ENCODE assay signal across 16 mouse cellular contexts in genomic region chr17:90060168-90060567, GRCm38 (mm10).
DNase-seq lines count a peak whose midpoint lies in the region; ATAC-seq and TF ChIP-seq lines count a peak whose summit lies in the region.
"Had no signal": no experiment of that assay in that cellular context is flagged by ENCODE, and none has a peak within 500 bp of the region (broad histone marks: within the 10 kb centered on the region; RNA-seq: fewer than 3 reads in every experiment).

No protein-coding gene starts in this region.

- 43% methylated on average over 3 of the region's 3 CpGs for WGBS in forebrain, embryonic 16.5 days
- WGBS in forebrain, postnatal 0 days, result 35% methylated on average over 3 of the region's 3 CpGs
- 43% methylated on average over 3 of the region's 3 CpGs for WGBS in hindbrain, embryonic 13.5 days
- WGBS in large intestine, adult 2 months, result 5% methylated on average over 3 of the region's 3 CpGs

- no peak overlapping the region for H3K4me3 ChIP-seq in forebrain, embryonic 16.5 days (replicated peaks; ENCODE audit: low read length)
- no peak overlapping the region for H3K4me3 ChIP-seq in forebrain, postnatal 0 days (ENCODE audit: low read depth, low read length)
- no peak overlapping the region for H3K4me3 ChIP-seq in hindbrain, embryonic 13.5 days
- H3K4me3 ChIP-seq: kidney, embryonic 15.5 days; limb, embryonic 15.5 days had no signal

- no peak for ATAC-seq in forebrain, embryonic 16.5 days
- ATAC-seq in forebrain, postnatal 0 days, result no peak
- ATAC-seq in hindbrain, embryonic 13.5 days (ENCODE audit: low FRiP score), result no peak
- ATAC-seq: liver, postnatal 0 days had no signal

- no peak overlapping the region for H3K4me2 ChIP-seq in forebrain, embryonic 16.5 days (ENCODE audit: low read length)
- H3K4me2 ChIP-seq in forebrain, postnatal 0 days (ENCODE audit: low read depth), result no peak overlapping the region
- H3K4me2 ChIP-seq in hindbrain, embryonic 13.5 days, result no peak overlapping the region
- H3K4me2 ChIP-seq: heart, embryonic 11.5 days; kidney, embryonic 15.5 days; limb, embryonic 15.5 days had no signal

- TF ChIP-seq CTCF in forebrain, postnatal 0 days (IDR thresholded peaks at IDR 0.05; ENCODE audit: low read depth), result no peak

- no peaks in the 10 kb centered on the region for H3K9me3 ChIP-seq in forebrain, embryonic 16.5 days (ENCODE audit: control insufficient read depth, low read length)
- no peaks in the 10 kb centered on the region for H3K9me3 ChIP-seq in forebrain, postnatal 0 days (ENCODE audit: low read length)
- H3K9me3 ChIP-seq in hindbrain, embryonic 13.5 days, result no peaks in the 10 kb centered on the region
- H3K9me3 ChIP-seq: kidney, embryonic 15.5 days; limb, embryonic 15.5 days had no signal

- H3K27me3 ChIP-seq in forebrain, embryonic 16.5 days (replicated peaks; ENCODE audit: control insufficient read depth, insufficient read depth, low read length), result no peaks in the 10 kb centered on the region
- H3K27me3 ChIP-seq in forebrain, postnatal 0 days (ENCODE audit: insufficient read depth, low read length), result no peaks in the 10 kb centered on the region
- no peaks in the 10 kb centered on the region for H3K27me3 ChIP-seq in hindbrain, embryonic 13.5 days
- H3K27me3 ChIP-seq: kidney, embryonic 15.5 days; limb, embryonic 15.5 days had no signal

- H3K36me3 ChIP-seq in forebrain, embryonic 16.5 days (ENCODE audit: control insufficient read depth, insufficient read depth), result no peaks in the 10 kb centered on the region
- no peaks in the 10 kb centered on the region; the same call in 1 of the 2 replicates for H3K36me3 ChIP-seq in forebrain, postnatal 0 days (ENCODE audit: insufficient read depth)
- H3K36me3 ChIP-seq in hindbrain, embryonic 13.5 days, result no peaks in the 10 kb centered on the region
- H3K36me3 ChIP-seq: kidney, embryonic 15.5 days; limb, embryonic 15.5 days had no signal

- no peak for DNase-seq in forebrain, postnatal 0 days
- peak; percentile 43 for DNase-seq in 3T3-L1 (ENCODE audit: low read depth, low spot score)
- peak; percentile 27 for DNase-seq in large intestine, adult 2 months (ENCODE audit: low read depth, low spot score)
- DNase-seq in cerebellum, adult 9-10 months, result no peak
- DNase-seq in urinary bladder, adult 18-20 months (ENCODE audit: low spot score in 2 of 2), result no peak
- DNase-seq in right cerebral cortex, postnatal 4 days, result no peak
- DNase-seq: adrenal gland, adult 2 months; gastrocnemius, postnatal 36 days; liver, postnatal 0 days; lung, postnatal 36 days; thymus, postnatal 4 days had no signal

- H3K9ac ChIP-seq in forebrain, embryonic 16.5 days (replicated peaks; ENCODE audit: low read depth, low read length), result no peak overlapping the region
- no peak overlapping the region for H3K9ac ChIP-seq in forebrain, postnatal 0 days
- H3K9ac ChIP-seq in hindbrain, embryonic 13.5 days, result no peak overlapping the region
- H3K9ac ChIP-seq: kidney, embryonic 15.5 days; limb, embryonic 15.5 days; liver, postnatal 0 days had no signal

- peaks cover 10% of the 10 kb centered on the region; the same call in 1 of the 2 replicates for H3K4me1 ChIP-seq in forebrain, embryonic 16.5 days (replicated peaks; ENCODE audit: control insufficient read depth, insufficient read depth, low read length)
- H3K4me1 ChIP-seq in forebrain, postnatal 0 days (ENCODE audit: insufficient read depth), result peaks cover 4% of the 10 kb centered on the region; the same call in 1 of the 2 replicates
- peaks cover 17% of the 10 kb centered on the region for H3K4me1 ChIP-seq in hindbrain, embryonic 13.5 days (replicated peaks)
- H3K4me1 ChIP-seq: kidney, embryonic 15.5 days; limb, embryonic 15.5 days had no signal

- peak overlapping the region; percentile 59 for H3K27ac ChIP-seq in forebrain, embryonic 16.5 days (ENCODE audit: low read length)
- H3K27ac ChIP-seq in forebrain, postnatal 0 days (ENCODE audit: low read depth, low read length), result no peak overlapping the region
- H3K27ac ChIP-seq in hindbrain, embryonic 13.5 days, result peak overlapping the region; percentile 75
- H3K27ac ChIP-seq: kidney, embryonic 15.5 days; limb, embryonic 15.5 days had no signal

Comparison
In these comparisons a context has a peak if more than half of its experiments do, and no peak if none do; other contexts are left out.
1. DNase-seq: peak in 3T3-L1 (single experiment) and large intestine, adult 2 months (single experiment); none in forebrain, postnatal 0 days (single experiment), cerebellum, adult 9-10 months (single experiment), urinary bladder, adult 18-20 months (0 of 2) and right cerebral cortex, postnatal 4 days (single experiment).